Mouse (Mus musculus): ENCODE measurements around the gene Setd4.
"Not testable (repeated sequence)": the region's sequence is repeated elsewhere in the genome, so short reads cannot be mapped to it uniquely, and the experiment has no call there.

Gene Setd4

DNA sequence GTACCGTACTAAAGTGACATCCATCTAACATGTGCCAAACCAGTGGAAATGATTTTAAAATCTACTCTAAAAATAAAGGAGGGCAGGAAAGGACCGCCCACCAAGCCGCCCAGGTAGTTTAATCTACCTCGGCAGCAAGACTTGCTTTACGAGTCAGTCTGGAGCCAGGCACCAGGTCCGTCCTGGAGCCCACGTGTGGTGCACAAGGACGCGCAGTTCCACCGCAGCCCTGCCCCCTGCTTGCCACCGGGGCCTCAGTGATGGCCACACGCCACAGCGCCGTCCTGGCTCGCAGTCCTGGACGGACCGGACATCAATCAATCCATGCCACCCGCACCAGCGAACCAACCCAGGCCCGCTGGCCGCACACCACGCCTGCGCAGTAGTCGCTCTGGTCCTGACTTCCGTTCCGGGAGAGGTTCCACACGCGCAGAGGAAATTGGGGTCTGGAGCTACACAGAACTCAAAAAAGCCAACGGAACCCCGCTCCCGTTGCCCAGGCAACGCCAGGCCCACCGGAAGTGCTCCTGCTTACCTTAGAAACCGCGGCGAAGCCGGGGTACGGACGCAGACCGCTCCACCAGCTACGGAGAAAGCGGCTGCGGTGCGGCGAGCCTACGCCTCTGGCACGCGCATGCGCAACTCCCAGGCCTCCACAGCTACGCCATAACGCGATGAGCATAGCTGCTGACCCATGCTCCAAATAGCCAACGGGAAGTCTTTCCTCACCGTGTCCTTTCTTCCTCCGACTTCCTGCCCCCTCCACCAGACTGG lies at the start of gene Setd4:
Setd4 (minus strand) TSS at position 625 of the 774 bp plus-strand sequence.
- peak; percentile 88 for DNase-seq

DNA sequence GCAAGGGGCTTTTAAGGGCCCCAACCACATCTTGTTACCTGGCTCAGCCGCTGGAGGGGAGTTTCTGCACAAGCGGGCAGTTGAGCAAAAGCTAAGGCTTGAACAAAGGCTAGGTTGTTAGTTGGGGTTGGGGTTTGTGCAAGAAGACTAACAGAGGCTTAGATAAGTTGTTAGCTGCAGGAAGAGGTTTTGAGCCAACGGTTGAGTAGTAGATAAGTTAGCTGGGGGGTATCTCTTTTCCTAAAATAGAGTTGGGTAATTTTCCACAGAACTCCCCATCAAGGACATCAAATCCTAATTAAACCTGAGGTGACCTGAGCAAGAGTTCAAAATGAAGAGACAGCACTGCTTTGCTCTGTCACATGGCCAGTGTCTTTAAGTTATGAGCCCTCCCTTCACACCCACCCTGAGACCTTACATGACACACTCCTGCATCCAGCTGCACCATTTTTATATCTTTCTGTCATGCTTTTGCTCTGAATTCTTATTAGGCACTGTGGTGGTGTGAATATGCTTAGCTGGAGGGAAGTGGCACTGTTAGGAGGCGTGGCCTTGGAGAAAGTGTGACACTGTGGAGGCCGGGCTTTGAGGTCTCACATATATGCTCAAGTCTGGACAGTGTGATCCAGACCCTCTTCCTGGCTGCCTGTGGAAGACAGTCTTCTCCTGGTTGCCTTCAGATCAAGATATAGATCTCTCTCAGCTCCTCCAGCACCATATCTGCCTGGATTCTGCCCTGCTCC lies 44.7 kb upstream of the Setd4 start:
- DNase-seq, result no peak

DNA sequence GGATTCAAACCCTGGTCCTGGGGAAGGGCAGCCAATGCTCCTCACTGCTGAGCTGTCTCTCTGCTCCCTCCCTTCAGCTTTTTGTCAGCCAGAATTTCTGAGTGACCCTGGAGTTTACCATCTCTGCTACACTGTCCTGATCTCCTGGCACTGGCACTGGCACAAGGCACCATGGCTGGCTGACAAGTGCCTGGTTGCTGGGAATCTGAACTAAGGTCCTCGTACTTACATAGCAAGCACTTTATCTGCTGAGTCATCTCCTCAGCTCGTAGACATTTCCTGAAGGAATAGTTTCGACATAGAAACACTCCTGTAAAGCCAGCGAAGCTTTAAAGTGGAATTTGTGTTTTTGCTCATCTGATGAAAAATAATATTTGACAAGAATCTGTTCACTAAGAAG lies 40.1 kb upstream of the Setd4 start:
- no peak for DNase-seq

DNA sequence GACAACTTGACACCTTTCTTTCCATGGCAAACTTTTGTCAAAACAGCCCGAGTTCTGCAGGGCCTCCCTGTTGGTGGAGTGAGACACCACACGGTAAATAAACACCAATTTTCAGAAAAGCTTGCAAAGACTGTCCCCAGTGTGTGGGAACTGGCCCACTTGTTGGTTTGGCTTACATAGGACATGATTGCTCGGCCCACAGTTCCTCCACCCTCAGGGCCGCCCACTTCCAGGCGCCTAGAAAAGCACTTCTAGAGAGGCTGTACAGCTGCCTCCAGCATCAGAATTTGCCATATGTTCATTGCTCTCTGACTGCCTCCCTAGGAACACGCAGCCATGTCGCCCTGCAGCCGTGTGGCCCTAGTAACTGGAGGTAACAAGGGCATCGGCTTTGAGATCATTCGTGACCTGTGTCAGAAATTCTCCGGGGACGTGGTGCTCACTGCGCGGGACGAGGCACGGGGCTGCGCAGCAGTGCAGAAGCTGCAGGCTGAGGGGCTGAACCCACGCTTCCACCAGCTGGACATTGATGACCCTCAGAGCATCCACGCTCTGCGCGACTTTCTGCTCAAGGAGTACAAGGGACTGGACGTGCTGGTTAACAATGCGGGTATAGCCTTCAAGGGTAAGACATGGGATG lies 24.0 kb upstream of the Setd4 start, which contains the start of gene Gm5678:
Gm5678 (plus strand) TSS at position 337 of the 640 bp plus-strand sequence.
- no peak for DNase-seq

GRCm38 (mm10) chr16:93626745-93627144 lies 22.9 kb upstream of the Setd4 start:
- DNase-seq, result peak; percentile 21

- DNase-seq, result no peak
These were observed 20.8 kb upstream of the Setd4 start for GRCm38 (mm10) chr16:93624671-93625070.

- not testable (repeated sequence) for DNase-seq
These were observed 19.9 kb upstream of the Setd4 start for GRCm38 (mm10) chr16:93623759-93624158.

- DNase-seq, result peak; percentile 92
These were observed 11.4 kb upstream of the Setd4 start for GRCm38 (mm10) chr16:93615118-93615870.

DNA sequence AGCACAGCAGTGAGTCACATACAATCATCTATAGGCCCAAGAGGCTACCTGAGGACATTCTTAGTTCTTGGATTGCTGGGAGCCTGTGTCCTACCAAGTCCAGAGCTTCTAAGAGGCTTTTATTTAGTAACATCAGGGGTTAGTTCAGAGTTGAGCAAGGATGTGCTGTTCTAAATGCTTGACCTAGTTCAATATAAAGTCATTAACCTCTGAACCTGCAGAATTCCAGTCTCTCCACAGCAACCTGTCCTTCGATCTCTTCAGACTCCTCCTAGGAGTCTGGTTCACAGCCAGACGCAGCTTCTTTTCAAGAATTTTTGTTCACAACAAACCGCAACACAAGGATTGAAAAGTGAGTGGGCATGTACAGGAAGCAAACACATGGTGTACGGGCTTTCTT lies 7.1 kb upstream of the Setd4 start:
- DNase-seq, result no peak

DNA sequence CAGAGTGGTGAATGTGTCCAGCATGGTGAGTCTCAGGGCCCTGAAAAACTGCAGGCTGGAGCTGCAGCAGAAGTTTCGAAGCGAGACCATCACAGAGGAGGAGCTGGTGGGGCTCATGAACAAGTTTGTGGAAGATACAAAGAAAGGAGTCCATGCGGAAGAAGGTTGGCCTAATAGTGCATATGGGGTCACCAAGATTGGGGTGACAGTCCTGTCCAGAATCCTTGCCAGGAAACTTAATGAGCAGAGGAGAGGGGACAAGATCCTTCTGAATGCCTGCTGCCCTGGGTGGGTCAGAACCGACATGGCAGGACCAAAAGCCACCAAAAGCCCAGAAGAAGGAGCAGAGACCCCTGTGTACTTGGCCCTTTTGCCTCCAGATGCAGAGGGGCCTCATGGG lies 5.9 kb upstream of the Setd4 start:
- no peak for DNase-seq

DNA sequence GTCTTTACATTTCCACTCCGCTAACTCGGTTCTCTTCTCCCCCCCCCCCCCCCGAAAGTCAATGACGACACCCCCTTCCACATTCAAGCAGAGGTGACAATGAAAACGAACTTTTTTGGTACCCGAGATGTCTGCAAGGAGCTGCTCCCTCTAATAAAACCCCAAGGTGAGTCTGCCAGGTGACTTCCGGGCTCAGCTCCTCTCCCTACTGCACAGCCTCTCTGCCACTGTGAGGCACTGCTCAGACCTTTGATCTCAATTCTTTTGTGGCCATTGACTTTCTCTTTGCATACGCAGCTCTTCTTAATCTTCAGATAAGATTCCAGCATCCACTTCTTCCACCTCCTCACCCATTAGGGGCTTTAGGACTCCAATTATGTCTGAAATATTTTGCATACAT lies 4.9 kb upstream of the Setd4 start:
- DNase-seq, result no peak

DNA sequence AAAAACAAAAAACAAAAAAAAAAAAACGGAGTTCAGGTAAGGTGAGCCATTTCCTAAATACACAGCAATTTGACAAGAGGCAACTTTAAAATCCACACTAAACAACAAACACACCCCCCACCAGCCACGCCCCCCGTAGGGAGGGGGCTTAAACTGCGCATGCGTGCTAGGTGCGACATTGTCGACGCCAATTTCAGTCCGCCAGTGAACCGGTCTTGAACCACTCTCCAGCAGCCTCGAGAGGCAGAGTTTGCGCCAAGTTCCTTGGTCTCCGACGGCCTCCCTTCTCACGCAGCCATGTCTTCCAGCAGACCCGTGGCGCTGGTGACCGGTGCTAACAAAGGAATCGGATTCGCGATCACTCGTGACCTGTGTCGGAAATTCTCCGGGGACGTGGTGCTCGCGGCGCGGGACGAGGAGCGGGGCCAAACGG lies 3.8 kb upstream of the Setd4 start:
- DNase-seq, result peak; percentile 93

DNA sequence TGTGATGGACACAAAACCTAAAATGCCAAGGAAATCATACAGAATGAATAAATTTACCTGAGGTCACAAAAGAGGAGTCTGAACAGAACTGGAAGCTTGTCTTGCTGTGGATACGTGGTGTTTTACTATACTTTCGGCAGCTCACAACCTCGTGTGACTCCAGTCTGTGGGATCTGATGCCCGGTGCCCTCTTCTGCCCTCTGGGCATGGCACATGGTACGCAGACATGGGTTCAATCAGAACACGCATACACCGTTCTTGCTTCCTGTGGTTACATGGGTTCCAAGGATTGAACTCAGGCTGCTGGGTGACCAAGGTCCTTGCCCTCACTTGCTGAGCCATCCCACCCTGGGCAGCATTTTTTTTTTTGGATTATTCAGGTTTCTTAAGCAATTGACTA lies 2.3 kb upstream of the Setd4 start:
- DNase-seq, result no peak

GRCm38 (mm10) chr16:93605553-93605952 lies 1.7 kb upstream of the Setd4 start, which contains the start of gene Cbr1:
Gene Cbr1 (plus strand): TSS chr16:93605853.
- no peak for DNase-seq

GRCm38 (mm10) chr16:93604481-93604969 lies 662 bp upstream of the Setd4 start:
- DNase-seq, result no peak

DNA sequence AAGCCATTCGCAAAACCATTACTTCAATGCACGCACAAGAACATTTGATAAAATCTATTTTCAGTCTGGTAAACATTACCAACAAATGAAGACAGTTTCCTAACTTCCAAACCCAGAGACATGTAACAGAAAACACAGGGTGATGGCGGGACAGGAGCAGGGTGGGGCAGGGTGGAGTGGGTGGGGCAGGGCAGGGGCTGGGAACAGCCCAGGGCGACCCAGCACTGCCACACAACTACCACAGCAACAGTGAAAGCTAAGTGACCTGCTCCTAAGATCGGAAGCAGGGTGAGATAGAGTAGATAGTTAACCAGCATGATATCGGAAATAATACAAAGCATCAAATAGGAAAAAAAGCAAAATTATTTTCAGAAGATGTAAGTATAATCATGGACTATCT lies 4.4 kb downstream of the Setd4 start:
- DNase-seq, result no peak

GRCm38 (mm10) chr16:93597551-93597950 lies 6.3 kb downstream of the Setd4 start:
- no peak for DNase-seq

GRCm38 (mm10) chr16:93596807-93597206 lies 7.1 kb downstream of the Setd4 start:
- no peak for DNase-seq

GRCm38 (mm10) chr16:93595766-93596165 lies 8.1 kb downstream of the Setd4 start:
- no peak for DNase-seq

DNA sequence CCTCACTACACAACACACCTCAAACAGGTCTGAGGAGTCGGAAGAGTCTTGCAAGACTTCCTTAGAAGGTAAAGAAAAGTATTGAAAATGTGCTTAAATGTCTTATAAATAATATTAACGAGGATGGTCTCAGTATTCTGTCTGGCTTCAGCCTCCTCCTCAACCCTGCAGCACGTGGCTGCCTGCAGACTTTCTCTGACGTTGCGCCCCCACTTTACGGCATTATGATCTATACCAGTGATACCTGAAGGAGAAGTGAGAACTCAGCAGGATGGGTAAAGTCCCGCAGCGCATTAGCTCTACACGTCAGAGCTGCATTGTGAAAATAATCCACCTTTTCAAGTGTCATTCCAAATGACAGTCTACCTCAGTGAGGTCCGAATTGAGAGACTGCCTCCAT lies 9.4 kb downstream of the Setd4 start:
- no peak for DNase-seq

- no peak for DNase-seq
These were observed 10.5 kb downstream of the Setd4 start for GRCm38 (mm10) chr16:93593406-93593805.

- no peak for DNase-seq
These were observed 11.2 kb downstream of the Setd4 start for GRCm38 (mm10) chr16:93592711-93593110.

Measured in thymus, postnatal 4 days (tissue).